Mouse (Mus musculus): ENCODE measurements around the gene Tmem184a. TPM values are rescaled to one million over a fixed set of nuclear protein-coding genes. Genes with fewer than 3 reads are reported as not detected.

Gene Tmem184a
- 13.9 and 14.6 TPM in 2 replicates for polyA plus RNA-seq (2015; fragmentation: Nextera tagmentation; extraction: Ambion mirVana)

GRCm38 (mm10) chr5:139819538-139820181, at the start of gene Tmem184a:
TSS of gene Tmem184a (minus strand) at chr5:139819917.
- H3K9me3 ChIP-seq (ENCODE audit: control insufficient read depth, low read length), result no peaks in the 10 kb centered on the region
- H3K27ac ChIP-seq (ENCODE audit: low read length), result no peak within 1 kb of the TSS
- 82% methylated on average over 9 of the region's 9 CpGs for WGBS
- H3K4me1 ChIP-seq (replicated peaks; ENCODE audit: control insufficient read depth, insufficient read depth, low read length), result peaks cover 3% of the 10 kb centered on the region; the same call in 1 of the 2 replicates
- peaks cover 17% of the 10 kb centered on the region for H3K36me3 ChIP-seq (ENCODE audit: control insufficient read depth, insufficient read depth, low read length)
- no peaks in the 10 kb centered on the region for H3K27me3 ChIP-seq (ENCODE audit: control insufficient read depth, insufficient read depth, low read depth, low read length)
- ATAC-seq (ENCODE audit: low read depth), result no peak
- H3K4me2 ChIP-seq (ENCODE audit: low read depth, low read length), result no peak within 1 kb of the TSS
- no peak within 1 kb of the TSS for H3K9ac ChIP-seq (ENCODE audit: low read length)
- H3K4me3 ChIP-seq (ENCODE audit: low read length), result no peak within 1 kb of the TSS

- Histone ChIP-seq H3K9ac (ENCODE audit: low read length) (no peak overlapping the region), H3K4me1 (replicated peaks; ENCODE audit: control insufficient read depth, insufficient read depth, low read length) (peaks cover 3% of the 10 kb centered on the region; the same call in 1 of the 2 replicates), H3K27ac (ENCODE audit: low read length) (no peak overlapping the region), H3K9me3 (ENCODE audit: control insufficient read depth, low read length) (no peaks in the 10 kb centered on the region), H3K36me3 (ENCODE audit: control insufficient read depth, insufficient read depth, low read length) (no peaks in the 10 kb centered on the region), H3K4me3 (ENCODE audit: low read length) (no peak overlapping the region), H3K4me2 (ENCODE audit: low read depth, low read length) (no peak overlapping the region), H3K27me3 (ENCODE audit: control insufficient read depth, insufficient read depth, low read depth, low read length) (no peaks in the 10 kb centered on the region)
- ATAC-seq (ENCODE audit: low read depth), result peak; percentile 70; the same call in 1 of the 2 replicates
- 16% methylated on average over 4 of the region's 4 CpGs for WGBS
Observed at GRCm38 (mm10) chr5:139862759-139863158, 43.0 kb upstream of the Tmem184a start.

- Histone ChIP-seq H3K4me2 (ENCODE audit: low read depth, low read length) (no peak overlapping the region), H3K9me3 (ENCODE audit: control insufficient read depth, low read length) (no peaks in the 10 kb centered on the region), H3K4me1 (replicated peaks; ENCODE audit: control insufficient read depth, insufficient read depth, low read length) (peaks cover 3% of the 10 kb centered on the region; the same call in 1 of the 2 replicates), H3K27ac (ENCODE audit: low read length) (no peak overlapping the region), H3K9ac (ENCODE audit: low read length) (no peak overlapping the region), H3K36me3 (ENCODE audit: control insufficient read depth, insufficient read depth, low read length) (no peaks in the 10 kb centered on the region), H3K4me3 (ENCODE audit: low read length) (no peak overlapping the region), H3K27me3 (ENCODE audit: control insufficient read depth, insufficient read depth, low read depth, low read length) (no peaks in the 10 kb centered on the region)
- WGBS, result 59% methylated on average over 15 of the region's 15 CpGs
- ATAC-seq (ENCODE audit: low read depth), result no peak
Observed at GRCm38 (mm10) chr5:139860328-139861104, 40.8 kb upstream of the Tmem184a start.

- ATAC-seq (ENCODE audit: low read depth), result no peak
- no peak overlapping the region for H3K9ac ChIP-seq (ENCODE audit: low read length)
- WGBS, result 65% methylated on average over 12 of the region's 12 CpGs
- peaks cover 3% of the 10 kb centered on the region; the same call in 1 of the 2 replicates for H3K9me3 ChIP-seq (ENCODE audit: control insufficient read depth, low read length)
- H3K27ac ChIP-seq (ENCODE audit: low read length), result no peak overlapping the region
- no peak overlapping the region for H3K4me2 ChIP-seq (ENCODE audit: low read depth, low read length)
- H3K27me3 ChIP-seq (ENCODE audit: control insufficient read depth, insufficient read depth, low read depth, low read length), result no peaks in the 10 kb centered on the region
- no peak overlapping the region for H3K4me3 ChIP-seq (ENCODE audit: low read length)
- H3K36me3 ChIP-seq (ENCODE audit: control insufficient read depth, insufficient read depth, low read length), result no peaks in the 10 kb centered on the region
- H3K4me1 ChIP-seq (replicated peaks; ENCODE audit: control insufficient read depth, insufficient read depth, low read length), result no peaks in the 10 kb centered on the region
Observed at GRCm38 (mm10) chr5:139849626-139850320, 30.1 kb upstream of the Tmem184a start.

GRCm38 (mm10) chr5:139839142-139839541, 19.4 kb upstream of the Tmem184a start:
- H3K36me3 ChIP-seq (ENCODE audit: control insufficient read depth, insufficient read depth, low read length), result no peaks in the 10 kb centered on the region
- no peak overlapping the region for H3K4me3 ChIP-seq (ENCODE audit: low read length)
- H3K9me3 ChIP-seq (ENCODE audit: control insufficient read depth, low read length), result peaks cover 2% of the 10 kb centered on the region; the same call in 1 of the 2 replicates
- H3K4me2 ChIP-seq (ENCODE audit: low read depth, low read length), result no peak overlapping the region
- 37% methylated on average over 3 of the region's 3 CpGs for WGBS
- no peak overlapping the region for H3K27ac ChIP-seq (ENCODE audit: low read length)
- H3K27me3 ChIP-seq (ENCODE audit: control insufficient read depth, insufficient read depth, low read depth, low read length), result no peaks in the 10 kb centered on the region
- ATAC-seq (ENCODE audit: low read depth), result no peak
- no peaks in the 10 kb centered on the region for H3K4me1 ChIP-seq (replicated peaks; ENCODE audit: control insufficient read depth, insufficient read depth, low read length)
- H3K9ac ChIP-seq (ENCODE audit: low read length), result no peak overlapping the region

GRCm38 (mm10) chr5:139838476-139838892, 18.8 kb upstream of the Tmem184a start:
- ATAC-seq (ENCODE audit: low read depth), result peak; percentile 31; the same call in 1 of the 2 replicates
- Histone ChIP-seq H3K4me2 (ENCODE audit: low read depth, low read length) (no peak overlapping the region), H3K4me1 (replicated peaks; ENCODE audit: control insufficient read depth, insufficient read depth, low read length) (no peaks in the 10 kb centered on the region), H3K4me3 (ENCODE audit: low read length) (no peak overlapping the region), H3K9me3 (ENCODE audit: control insufficient read depth, low read length) (no peaks in the 10 kb centered on the region), H3K27me3 (ENCODE audit: control insufficient read depth, insufficient read depth, low read depth, low read length) (no peaks in the 10 kb centered on the region), H3K27ac (ENCODE audit: low read length) (no peak overlapping the region), H3K9ac (ENCODE audit: low read length) (no peak overlapping the region), H3K36me3 (ENCODE audit: control insufficient read depth, insufficient read depth, low read length) (no peaks in the 10 kb centered on the region)
- WGBS, result 21% methylated on average over 2 of the region's 2 CpGs

- Histone ChIP-seq H3K27me3 (ENCODE audit: control insufficient read depth, insufficient read depth, low read depth, low read length) (no peaks in the 10 kb centered on the region), H3K4me1 (replicated peaks; ENCODE audit: control insufficient read depth, insufficient read depth, low read length) (no peaks in the 10 kb centered on the region), H3K9me3 (ENCODE audit: control insufficient read depth, low read length) (no peaks in the 10 kb centered on the region), H3K4me3 (ENCODE audit: low read length) (no peak overlapping the region), H3K9ac (ENCODE audit: low read length) (no peak overlapping the region), H3K36me3 (ENCODE audit: control insufficient read depth, insufficient read depth, low read length) (no peaks in the 10 kb centered on the region), H3K27ac (ENCODE audit: low read length) (no peak overlapping the region), H3K4me2 (ENCODE audit: low read depth, low read length) (no peak overlapping the region)
- 76% methylated on average over 7 of the region's 7 CpGs for WGBS
- ATAC-seq (ENCODE audit: low read depth), result no peak
Observed at GRCm38 (mm10) chr5:139835706-139836105, 16.0 kb upstream of the Tmem184a start.

- no peak overlapping the region for H3K9ac ChIP-seq (ENCODE audit: low read length)
- no peak overlapping the region for H3K4me2 ChIP-seq (ENCODE audit: low read depth, low read length)
- no peaks in the 10 kb centered on the region for H3K4me1 ChIP-seq (replicated peaks; ENCODE audit: control insufficient read depth, insufficient read depth, low read length)
- no peak for ATAC-seq (ENCODE audit: low read depth)
- no peak overlapping the region for H3K4me3 ChIP-seq (ENCODE audit: low read length)
- no peak overlapping the region for H3K27ac ChIP-seq (ENCODE audit: low read length)
- no peaks in the 10 kb centered on the region for H3K27me3 ChIP-seq (ENCODE audit: control insufficient read depth, insufficient read depth, low read depth, low read length)
- 58% methylated on average over 7 of the region's 7 CpGs for WGBS
- H3K36me3 ChIP-seq (ENCODE audit: control insufficient read depth, insufficient read depth, low read length), result no peaks in the 10 kb centered on the region
- no peaks in the 10 kb centered on the region for H3K9me3 ChIP-seq (ENCODE audit: control insufficient read depth, low read length)
Observed at GRCm38 (mm10) chr5:139832125-139832524, 12.4 kb upstream of the Tmem184a start.

- H3K9ac ChIP-seq (ENCODE audit: low read length), result no peak overlapping the region
- no peaks in the 10 kb centered on the region for H3K9me3 ChIP-seq (ENCODE audit: control insufficient read depth, low read length)
- no peak overlapping the region for H3K4me3 ChIP-seq (ENCODE audit: low read length)
- no peaks in the 10 kb centered on the region for H3K27me3 ChIP-seq (ENCODE audit: control insufficient read depth, insufficient read depth, low read depth, low read length)
- no peak overlapping the region for H3K27ac ChIP-seq (ENCODE audit: low read length)
- no peak for ATAC-seq (ENCODE audit: low read depth)
- WGBS, result 70% methylated on average over 3 of the region's 3 CpGs
- H3K4me2 ChIP-seq (ENCODE audit: low read depth, low read length), result no peak overlapping the region
- peaks cover 4% of the 10 kb centered on the region for H3K4me1 ChIP-seq (replicated peaks; ENCODE audit: control insufficient read depth, insufficient read depth, low read length)
- H3K36me3 ChIP-seq (ENCODE audit: control insufficient read depth, insufficient read depth, low read length), result no peaks in the 10 kb centered on the region
Observed at GRCm38 (mm10) chr5:139830734-139831133, 11.0 kb upstream of the Tmem184a start.
